Mouse (Mus musculus): ENCODE data around the gene Gprin2. TPM values are rescaled to one million over a fixed set of nuclear protein-coding genes. Genes with fewer than 3 reads are reported as not detected.

Gene Gprin2
- polyA plus RNA-seq, 1 experiment = under 0.01 TPM

DNA sequence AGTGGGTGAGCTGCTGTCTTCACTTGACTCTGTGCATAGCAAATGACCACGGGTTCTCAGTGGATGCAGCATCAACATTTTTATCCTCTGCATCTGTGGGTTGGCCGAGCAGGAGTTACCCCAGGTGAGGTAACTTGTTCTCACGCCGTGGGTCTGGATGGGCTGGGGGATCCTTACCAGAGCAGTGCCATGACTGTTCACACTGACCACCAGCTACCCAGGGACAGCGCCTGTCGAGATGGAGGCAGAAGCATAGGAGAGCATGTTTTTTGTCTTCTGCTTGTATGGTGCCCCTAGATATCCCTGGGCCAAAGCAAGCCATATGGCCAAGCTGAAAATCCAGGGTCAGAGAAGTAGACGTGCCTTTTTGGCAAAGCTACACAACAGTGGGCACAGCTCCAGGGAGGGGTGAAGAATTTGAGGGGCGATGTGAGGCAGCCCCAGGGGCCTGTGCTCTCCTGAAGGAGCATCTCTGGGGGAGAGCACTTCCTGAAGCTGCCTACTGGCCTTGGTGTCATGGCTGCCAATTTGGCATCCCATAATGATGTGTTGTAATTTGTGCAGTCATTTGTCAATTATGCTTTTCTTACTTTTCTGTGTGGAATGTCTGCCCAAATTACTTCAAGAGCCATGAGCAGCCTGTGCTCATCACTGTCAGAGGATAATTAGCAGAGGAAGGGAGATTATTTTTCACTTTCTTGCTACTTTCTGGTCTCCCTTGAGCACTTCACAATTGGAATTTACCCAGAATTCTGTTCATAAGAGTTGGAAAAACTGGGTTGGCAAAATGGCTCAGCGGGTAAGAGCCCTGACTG, 31.6 kb upstream of the Gprin2 start:
- no peaks in the 10 kb centered on the region for H3K79me2 ChIP-seq (ENCODE audit: control insufficient read depth, insufficient read depth)
- no peak for TF ChIP-seq FOSL1 (IDR thresholded peaks at IDR 0.05; ENCODE audit: insufficient read depth, low read length, poor library complexity, severe bottlenecking)
- no peak for TF ChIP-seq MYOD1 (IDR thresholded peaks at IDR 0.05; ENCODE audit: control insufficient read depth, insufficient read length, low read depth)
- TF ChIP-seq MYOG (IDR thresholded peaks at IDR 0.05; ENCODE audit: control insufficient read depth, extremely low read depth, insufficient read length) = no peak
- TF ChIP-seq USF1 (IDR thresholded peaks at IDR 0.05; ENCODE audit: low read depth) = no peak
- no peak for TF ChIP-seq MAX (IDR thresholded peaks at IDR 0.05)
- TF ChIP-seq CEBPB (IDR thresholded peaks at IDR 0.05; ENCODE audit: low read depth) = no peak
- TF ChIP-seq CTCF (IDR thresholded peaks at IDR 0.05; ENCODE audit: control insufficient read depth, insufficient read depth, insufficient read length) = no peak
- peaks cover 8% of the 10 kb centered on the region for H3K36me3 ChIP-seq (ENCODE audit: control insufficient read depth, insufficient read depth)

GRCm38 (mm10) chr14:34232340-34232739, 30.9 kb upstream of the Gprin2 start:
- H3K36me3 ChIP-seq (ENCODE audit: control insufficient read depth, insufficient read depth) = peaks cover 6% of the 10 kb centered on the region
- H3K27me3 ChIP-seq (ENCODE audit: control insufficient read depth, insufficient read depth, insufficient read length) = no peaks in the 10 kb centered on the region
- TF ChIP-seq MAX (IDR thresholded peaks at IDR 0.05) = no peak
- TF ChIP-seq MYOG (IDR thresholded peaks at IDR 0.05; ENCODE audit: control insufficient read depth, extremely low read depth, insufficient read length) = no peak
- TF ChIP-seq MYOD1 (IDR thresholded peaks at IDR 0.05; ENCODE audit: control insufficient read depth, insufficient read length, low read depth) = no peak
- TF ChIP-seq USF1 (IDR thresholded peaks at IDR 0.05; ENCODE audit: low read depth) = no peak
- no peak for TF ChIP-seq CTCF (IDR thresholded peaks at IDR 0.05; ENCODE audit: control insufficient read depth, insufficient read depth, insufficient read length)
- TF ChIP-seq CEBPB (IDR thresholded peaks at IDR 0.05; ENCODE audit: low read depth) = no peak
- no peak for TF ChIP-seq FOSL1 (IDR thresholded peaks at IDR 0.05; ENCODE audit: insufficient read depth, low read length, poor library complexity, severe bottlenecking)
- H3K79me2 ChIP-seq (ENCODE audit: control insufficient read depth, insufficient read depth) = no peaks in the 10 kb centered on the region
- H3ac ChIP-seq (ENCODE audit: control insufficient read depth, insufficient read length, low read depth) = no peak overlapping the region
- H3K79me3 ChIP-seq (ENCODE audit: low read depth) = no peaks in the 10 kb centered on the region
- H3K4me3 ChIP-seq (ENCODE audit: insufficient read depth, poor library complexity, severe bottlenecking) = no peak overlapping the region

More for the DNA sequence above, 31.6 kb upstream of the Gprin2 start:
- Histone ChIP-seq H3ac (ENCODE audit: control insufficient read depth, insufficient read length, low read depth) (no peak overlapping the region), H3K79me3 (ENCODE audit: low read depth) (no peaks in the 10 kb centered on the region), H3K27me3 (ENCODE audit: control insufficient read depth, insufficient read depth, insufficient read length) (no peaks in the 10 kb centered on the region), H3K4me3 (ENCODE audit: insufficient read depth, poor library complexity, severe bottlenecking) (no peak overlapping the region)

GRCm38 (mm10) chr14:34228830-34229506, 27.5 kb upstream of the Gprin2 start:
- no peaks in the 10 kb centered on the region for H3K79me3 ChIP-seq (ENCODE audit: low read depth)
- peaks cover 3% of the 10 kb centered on the region for H3K36me3 ChIP-seq (ENCODE audit: control insufficient read depth, insufficient read depth)
- TF ChIP-seq FOSL1 (IDR thresholded peaks at IDR 0.05; ENCODE audit: insufficient read depth, low read length, poor library complexity, severe bottlenecking) (no peak), CEBPB (IDR thresholded peaks at IDR 0.05; ENCODE audit: low read depth) (no peak), CTCF (IDR thresholded peaks at IDR 0.05; ENCODE audit: control insufficient read depth, insufficient read depth, insufficient read length) (no peak), MYOG (IDR thresholded peaks at IDR 0.05; ENCODE audit: control insufficient read depth, extremely low read depth, insufficient read length) (no peak), MYOD1 (IDR thresholded peaks at IDR 0.05; ENCODE audit: control insufficient read depth, insufficient read length, low read depth) (no peak), USF1 (IDR thresholded peaks at IDR 0.05; ENCODE audit: low read depth) (no peak)
- no peaks in the 10 kb centered on the region for H3K79me2 ChIP-seq (ENCODE audit: control insufficient read depth, insufficient read depth)
- H3ac ChIP-seq (ENCODE audit: control insufficient read depth, insufficient read length, low read depth) = no peak overlapping the region
- no peak overlapping the region for H3K4me3 ChIP-seq (ENCODE audit: insufficient read depth, poor library complexity, severe bottlenecking)
- H3K27me3 ChIP-seq (ENCODE audit: control insufficient read depth, insufficient read depth, insufficient read length) = no peaks in the 10 kb centered on the region

- TF ChIP-seq CEBPB (IDR thresholded peaks at IDR 0.05; ENCODE audit: low read depth) (no peak), MAX (IDR thresholded peaks at IDR 0.05) (no peak)
- H3ac ChIP-seq (ENCODE audit: control insufficient read depth, insufficient read length, low read depth) = no peak overlapping the region
- no peaks in the 10 kb centered on the region for H3K27me3 ChIP-seq (ENCODE audit: control insufficient read depth, insufficient read depth, insufficient read length)
- no peaks in the 10 kb centered on the region for H3K79me3 ChIP-seq (ENCODE audit: low read depth)
- peaks cover 3% of the 10 kb centered on the region for H3K36me3 ChIP-seq (ENCODE audit: control insufficient read depth, insufficient read depth)
- no peak overlapping the region for H3K4me3 ChIP-seq (ENCODE audit: insufficient read depth, poor library complexity, severe bottlenecking)
- H3K79me2 ChIP-seq (ENCODE audit: control insufficient read depth, insufficient read depth) = no peaks in the 10 kb centered on the region
These were observed 26.5 kb upstream of the Gprin2 start for GRCm38 (mm10) chr14:34227981-34228380.

DNA sequence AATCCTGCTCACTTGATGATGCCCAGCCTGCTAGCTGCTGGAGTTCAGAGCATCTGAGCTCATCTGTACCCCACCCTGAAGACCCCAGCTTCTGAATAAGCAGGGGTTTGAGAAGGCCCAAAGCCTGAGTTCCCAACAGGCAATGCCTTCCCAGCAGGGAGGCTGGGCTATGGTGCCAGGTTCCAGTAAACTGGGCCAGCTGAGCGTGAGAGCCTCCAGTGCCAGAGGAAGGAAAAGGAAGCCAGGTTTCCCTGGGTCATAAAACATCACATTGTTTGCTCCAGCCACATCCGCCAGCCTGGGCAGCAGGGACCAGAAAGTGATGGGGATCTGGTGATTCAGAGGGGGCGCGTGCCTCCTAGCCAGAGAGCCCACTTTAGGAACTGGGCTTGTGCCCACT, 25.1 kb upstream of the Gprin2 start:
- Histone ChIP-seq H3K79me2 (ENCODE audit: control insufficient read depth, insufficient read depth) (no peaks in the 10 kb centered on the region), H3ac (ENCODE audit: control insufficient read depth, insufficient read length, low read depth) (no peak overlapping the region), H3K27me3 (ENCODE audit: control insufficient read depth, insufficient read depth, insufficient read length) (peaks cover 4% of the 10 kb centered on the region), H3K36me3 (ENCODE audit: control insufficient read depth, insufficient read depth) (no peaks in the 10 kb centered on the region), H3K4me3 (ENCODE audit: insufficient read depth, poor library complexity, severe bottlenecking) (no peak overlapping the region), H3K79me3 (ENCODE audit: low read depth) (no peaks in the 10 kb centered on the region)
- TF ChIP-seq MAX (IDR thresholded peaks at IDR 0.05) (no peak), CTCF (IDR thresholded peaks at IDR 0.05; ENCODE audit: control insufficient read depth, insufficient read depth, insufficient read length) (no peak), MYOG (IDR thresholded peaks at IDR 0.05; ENCODE audit: control insufficient read depth, extremely low read depth, insufficient read length) (no peak), MYOD1 (IDR thresholded peaks at IDR 0.05; ENCODE audit: control insufficient read depth, insufficient read length, low read depth) (no peak), CEBPB (IDR thresholded peaks at IDR 0.05; ENCODE audit: low read depth) (no peak), USF1 (IDR thresholded peaks at IDR 0.05; ENCODE audit: low read depth) (no peak), FOSL1 (IDR thresholded peaks at IDR 0.05; ENCODE audit: insufficient read depth, low read length, poor library complexity, severe bottlenecking) (no peak)

Data from C2C12 (cell line).